Mouse (Mus musculus): ENCODE results near the gene Gtf2i. TPM values are rescaled to one million over a fixed set of nuclear protein-coding genes. Genes with fewer than 3 reads are reported as not detected.

The Gtf2i gene
- total RNA-seq, 2 experiments from 2014 or later, result 228 to 249 TPM

DNA sequence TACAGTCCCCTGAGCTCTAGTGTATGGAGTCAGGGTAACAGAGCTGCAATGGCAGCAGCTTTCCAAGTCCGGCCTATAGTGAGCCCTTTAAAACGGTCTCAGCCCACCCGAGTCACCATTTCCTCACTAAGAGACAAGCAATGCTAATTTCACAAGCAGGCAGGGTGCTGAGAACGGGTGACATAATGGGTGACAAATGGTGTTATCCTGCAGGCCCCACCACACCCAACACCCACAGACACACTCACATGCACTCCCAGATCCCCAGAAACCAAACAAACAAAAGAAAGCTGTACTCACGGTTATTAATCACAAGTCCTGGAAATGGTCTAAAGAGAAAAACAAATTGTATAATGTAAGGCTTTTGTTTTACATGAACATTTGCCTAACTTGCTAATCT, 72.7 kb downstream of the Gtf2i start:
- no peak for DNase-seq

DNA sequence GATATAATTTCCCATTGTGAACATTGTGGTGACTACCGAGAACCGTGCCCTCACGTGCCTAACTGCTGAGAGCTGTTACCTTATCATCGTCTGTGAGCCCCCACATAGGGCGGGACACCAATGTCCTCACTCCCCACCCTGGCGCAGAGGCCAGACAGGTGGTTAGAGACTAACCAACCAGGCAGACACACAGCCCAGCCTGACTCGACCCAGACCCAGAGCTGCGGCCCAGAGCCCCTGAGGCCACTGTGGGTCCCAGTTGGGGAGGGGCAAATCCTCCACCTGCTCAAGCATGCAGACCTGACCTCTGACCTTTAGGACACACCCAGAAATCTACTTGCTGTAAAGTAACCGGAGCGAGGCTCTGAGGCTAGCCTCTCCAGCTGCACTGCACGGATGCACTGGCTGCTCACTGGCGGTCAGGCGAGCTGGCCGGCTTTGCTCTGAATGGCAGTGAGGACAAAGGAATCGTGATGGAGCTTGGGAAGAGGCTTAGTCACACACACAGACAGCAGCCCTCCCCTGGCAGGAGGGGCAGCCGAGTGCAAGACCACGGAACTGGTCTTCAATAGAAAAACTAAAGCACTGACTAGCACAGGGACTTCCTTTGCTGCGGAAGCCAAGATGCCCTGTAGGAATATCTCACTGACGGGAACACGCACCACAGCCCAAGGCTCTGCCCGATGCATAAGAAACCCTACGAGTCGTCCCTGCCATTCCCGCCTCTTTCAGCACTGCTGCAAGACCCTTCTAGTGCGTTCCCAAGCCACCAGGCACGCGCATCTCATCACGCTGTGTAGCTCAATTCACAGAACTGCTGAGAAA, 76.4 kb downstream of the Gtf2i start:
- DNase-seq, result no peak

DNA sequence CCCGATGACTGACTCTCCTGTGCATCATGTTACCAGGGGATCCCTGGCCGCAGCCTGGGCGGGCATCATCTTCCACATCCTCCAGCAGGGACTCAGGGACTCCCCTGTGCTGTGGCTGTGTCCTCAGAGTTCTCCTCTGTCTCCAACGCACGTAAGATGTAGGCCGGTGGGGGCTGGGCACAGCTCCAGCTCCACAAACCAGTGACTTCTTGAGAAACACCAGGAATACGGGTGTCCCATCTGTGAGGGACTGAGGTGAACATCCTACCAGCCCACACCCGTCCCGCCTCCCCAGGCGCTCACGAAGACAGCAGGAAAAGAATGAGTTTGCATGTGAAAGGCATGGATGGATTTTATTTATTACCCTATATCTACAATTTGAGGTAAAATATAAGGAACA, 77.1 kb downstream of the Gtf2i start:
- no peak for DNase-seq

DNA sequence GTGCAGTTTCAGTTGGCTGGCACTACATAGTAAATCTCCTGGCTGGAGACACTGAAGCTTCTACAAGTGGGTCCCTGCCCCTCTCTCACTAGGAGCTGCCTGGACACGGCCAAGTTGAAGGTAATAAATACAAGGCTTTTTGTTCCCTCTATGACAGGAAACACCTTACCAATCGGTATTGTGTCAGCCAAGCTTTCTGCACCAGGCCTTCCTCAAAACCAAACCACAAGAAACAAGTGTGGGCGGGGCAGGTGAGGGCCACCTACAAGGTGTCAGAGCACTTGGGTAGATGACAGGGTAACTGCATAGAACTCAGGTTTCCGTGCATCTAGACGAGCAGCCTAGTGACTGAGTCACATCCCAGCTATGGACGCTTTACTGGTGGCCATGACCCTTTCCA, 77.8 kb downstream of the Gtf2i start:
- DNase-seq, result no peak

DNA sequence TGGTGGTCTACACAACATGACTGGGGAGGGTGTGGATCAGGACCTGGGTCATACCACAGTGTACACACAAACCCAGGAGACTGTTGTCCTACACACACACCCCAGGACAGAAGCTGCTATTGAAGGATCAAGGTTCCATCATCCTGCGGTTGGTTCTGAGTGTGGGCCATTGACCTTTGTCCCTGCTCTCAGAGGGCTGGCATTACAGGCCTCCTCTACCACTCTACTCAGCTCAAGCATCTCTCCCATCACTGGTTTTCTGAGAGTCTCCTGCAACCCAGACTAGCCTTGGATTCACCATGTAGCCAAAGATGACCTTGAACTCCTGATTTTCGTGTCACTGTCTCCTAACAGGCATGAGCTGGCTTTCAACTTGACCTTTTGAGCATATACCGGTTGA, 78.3 kb downstream of the Gtf2i start:
- no peak for DNase-seq

DNA sequence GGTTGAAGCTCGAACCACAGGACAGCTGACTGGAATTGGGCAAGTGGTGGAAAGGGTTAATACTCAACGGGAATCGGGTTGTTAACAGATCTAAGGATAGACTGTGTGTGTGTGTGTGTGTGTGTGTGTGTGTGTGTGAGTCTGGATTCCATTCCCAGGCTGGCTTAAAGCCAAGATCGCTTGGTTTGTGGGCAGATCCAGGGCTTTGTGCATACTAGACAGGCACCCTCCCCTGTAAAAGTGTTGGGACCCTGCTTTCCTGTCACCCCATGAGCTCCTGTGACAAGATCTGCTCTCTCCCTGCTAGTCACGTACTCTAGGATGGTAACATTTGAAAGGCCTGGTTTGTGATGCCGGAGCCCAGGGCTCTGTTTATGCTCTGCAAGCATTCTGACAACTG, 79.4 kb downstream of the Gtf2i start:
- DNase-seq, result peak; percentile 73

DNA sequence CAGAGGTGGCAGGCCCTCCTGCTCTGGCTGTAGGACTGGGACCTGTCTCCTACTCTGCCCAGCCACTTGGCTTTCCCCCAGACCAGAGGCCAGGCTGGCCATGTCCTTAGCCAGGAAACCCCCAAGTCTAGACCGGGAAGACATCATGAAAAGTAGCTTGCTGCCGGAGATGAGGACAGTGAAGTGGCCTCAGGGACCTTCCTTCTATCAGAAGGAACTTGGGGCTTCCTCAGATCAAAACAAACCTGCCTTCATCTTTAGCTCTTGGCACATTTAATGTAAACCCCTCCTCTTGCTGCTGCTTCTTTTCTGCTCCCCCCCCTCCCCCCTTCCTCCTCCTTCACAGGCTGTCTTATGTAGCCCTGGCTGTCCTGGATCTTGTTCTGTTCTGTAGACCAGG, 80.4 kb downstream of the Gtf2i start:
- DNase-seq, result no peak

DNA sequence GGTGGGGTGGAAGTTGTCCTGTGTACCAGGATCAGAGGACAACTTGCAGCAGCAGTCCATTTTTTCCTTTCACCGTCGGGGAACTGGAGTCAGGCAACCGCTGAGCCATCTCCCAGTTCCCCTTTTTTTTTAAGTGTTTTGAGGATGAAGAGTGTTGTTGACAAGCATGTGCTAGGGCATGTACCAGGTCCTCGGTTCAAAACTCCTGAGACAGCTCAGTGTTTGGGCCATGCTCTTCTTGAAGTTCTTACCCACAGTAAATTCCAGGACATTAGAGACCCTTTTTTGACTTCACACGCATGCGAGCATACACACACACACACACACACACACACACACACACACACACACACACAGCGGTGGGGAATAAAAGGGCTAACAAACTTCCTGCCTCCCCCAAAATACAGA, 81.3 kb downstream of the Gtf2i start:
- no peak for DNase-seq

DNA sequence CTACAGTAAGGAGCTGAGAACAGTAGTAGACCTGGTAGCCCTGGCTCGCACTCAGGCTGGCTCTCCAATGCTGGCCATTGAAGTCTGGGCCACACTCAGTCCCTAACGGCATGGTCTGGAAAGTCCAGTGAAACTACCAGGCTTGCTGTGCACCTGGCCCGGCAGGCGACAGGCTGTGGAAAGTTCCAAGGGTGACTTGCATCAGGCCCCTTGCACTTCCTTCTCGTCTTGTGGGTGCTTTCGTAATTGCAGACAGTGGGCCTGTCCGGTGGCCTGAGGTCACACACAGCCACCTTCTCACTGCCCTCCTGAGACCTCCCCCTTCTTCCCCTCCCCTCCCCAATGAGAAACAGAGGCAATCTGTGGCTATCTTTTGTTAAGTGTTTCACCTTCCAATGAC, 82.0 kb downstream of the Gtf2i start:
- DNase-seq, result peak; percentile 43

DNA sequence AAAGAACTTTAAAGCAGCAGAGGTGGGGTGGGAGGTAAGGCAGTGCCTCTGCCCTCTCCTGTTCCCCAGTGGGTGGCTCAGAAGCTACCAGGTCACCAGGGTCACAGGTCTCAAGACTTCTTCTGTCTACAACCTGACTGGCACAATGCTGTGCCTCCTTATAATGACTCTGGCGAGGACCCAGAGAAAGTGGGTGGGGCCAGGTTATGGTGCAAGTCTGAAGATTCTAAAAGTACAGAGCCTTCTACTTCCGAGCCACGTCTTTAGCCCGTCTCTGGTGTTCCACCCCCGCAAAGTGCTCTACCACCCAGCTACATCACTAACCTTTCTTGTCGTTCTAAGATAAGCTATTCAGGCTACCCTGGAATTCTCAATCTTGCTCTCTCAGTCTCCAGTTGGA, 82.4 kb downstream of the Gtf2i start:
- DNase-seq, result no peak

DNA sequence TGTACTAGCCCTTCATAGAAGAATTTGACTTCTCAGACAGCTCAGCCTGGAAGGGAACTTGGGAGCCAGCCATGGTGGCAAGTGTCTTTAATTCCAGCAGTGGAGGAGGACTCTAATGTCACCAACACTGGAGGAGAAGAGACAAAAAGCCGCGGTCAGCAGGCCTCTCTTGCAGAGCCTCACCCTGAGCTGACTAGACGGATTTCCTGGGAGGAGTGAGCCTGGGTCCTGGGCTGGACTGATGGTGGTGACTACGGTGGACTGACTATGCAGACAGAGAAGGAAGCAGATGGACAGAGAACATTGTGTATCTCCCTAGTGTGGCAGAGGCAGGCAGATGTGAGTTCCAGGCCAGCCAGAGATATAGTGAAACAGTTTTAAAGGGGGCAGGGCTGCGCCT, 83.2 kb downstream of the Gtf2i start:
- DNase-seq, result no peak

DNA sequence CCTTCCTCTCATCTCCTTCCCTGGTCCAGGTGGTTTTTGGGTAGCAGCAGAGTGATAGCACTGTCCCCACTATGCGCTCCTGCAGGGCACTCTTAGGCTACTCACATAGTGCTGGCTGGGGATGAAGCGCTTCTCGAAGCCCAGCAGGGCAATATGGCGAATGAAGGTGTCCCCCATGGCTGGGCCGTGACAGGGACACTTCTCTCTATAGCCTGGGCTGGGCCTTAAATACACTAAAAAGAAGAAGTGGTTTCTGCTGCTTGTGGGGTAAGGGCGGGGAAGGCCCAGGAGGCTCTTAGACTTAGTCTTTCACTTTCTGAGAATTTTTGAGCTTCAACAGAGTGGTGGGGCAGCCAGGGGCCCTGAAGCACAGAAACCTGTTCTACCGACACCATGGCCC, 85.2 kb downstream of the Gtf2i start, which contains the start of gene Ncf1:
Gene Ncf1 (minus strand): TSS at position 235 of the 400 bp plus-strand sequence.
- no peak for DNase-seq

DNA sequence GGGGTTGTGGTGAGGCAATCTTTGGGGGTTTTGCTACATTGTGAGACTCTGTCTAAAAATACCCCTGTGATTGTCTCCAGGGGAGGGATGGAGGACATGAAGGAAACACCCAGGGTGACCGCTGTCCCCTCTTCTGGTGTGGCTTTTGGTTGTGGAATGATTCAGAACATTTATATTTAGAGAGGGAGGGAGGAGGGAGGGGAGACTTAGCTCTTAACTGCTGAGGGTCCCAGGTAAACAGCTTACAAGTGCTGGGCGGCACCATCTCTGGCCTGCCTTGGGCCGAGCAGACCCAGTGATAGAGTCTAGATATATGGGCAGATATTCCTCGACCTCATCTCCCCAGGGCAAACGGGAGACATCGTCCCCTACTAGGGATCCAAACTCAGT, 86.3 kb downstream of the Gtf2i start:
- DNase-seq, result no peak

DNA sequence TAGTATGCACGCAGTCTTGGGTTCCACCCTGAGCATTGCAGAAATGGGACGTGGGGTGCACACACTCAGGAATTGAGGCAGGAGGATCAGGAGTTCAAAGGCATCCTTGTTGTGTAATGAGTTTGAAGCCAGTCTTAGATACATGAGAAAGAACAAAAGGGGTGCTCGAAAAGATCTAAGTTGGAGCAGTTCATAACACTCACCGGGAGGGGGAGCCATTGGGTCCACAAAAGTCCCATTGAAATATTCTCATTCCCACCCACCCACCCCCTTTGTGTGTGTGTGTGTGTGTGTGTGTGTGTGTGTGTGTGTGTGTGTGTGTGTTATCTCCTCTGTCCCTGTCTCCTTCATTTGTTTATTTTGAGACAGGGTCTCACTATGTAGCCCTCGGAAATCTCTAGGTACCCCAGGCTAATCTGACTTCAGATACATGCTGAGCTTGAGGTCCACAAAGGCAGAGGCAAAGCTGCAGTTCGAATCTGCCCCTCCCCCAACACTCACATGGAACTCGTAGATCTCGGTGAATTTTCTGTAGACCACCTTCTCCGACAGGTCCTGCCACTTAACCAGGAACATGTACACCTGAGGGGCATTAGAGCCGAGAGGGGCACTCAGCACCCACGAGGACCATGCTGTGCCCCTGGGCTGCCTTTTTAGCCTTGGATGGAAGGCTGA, 86.8 kb downstream of the Gtf2i start:
- peak; percentile 27 for DNase-seq

DNA sequence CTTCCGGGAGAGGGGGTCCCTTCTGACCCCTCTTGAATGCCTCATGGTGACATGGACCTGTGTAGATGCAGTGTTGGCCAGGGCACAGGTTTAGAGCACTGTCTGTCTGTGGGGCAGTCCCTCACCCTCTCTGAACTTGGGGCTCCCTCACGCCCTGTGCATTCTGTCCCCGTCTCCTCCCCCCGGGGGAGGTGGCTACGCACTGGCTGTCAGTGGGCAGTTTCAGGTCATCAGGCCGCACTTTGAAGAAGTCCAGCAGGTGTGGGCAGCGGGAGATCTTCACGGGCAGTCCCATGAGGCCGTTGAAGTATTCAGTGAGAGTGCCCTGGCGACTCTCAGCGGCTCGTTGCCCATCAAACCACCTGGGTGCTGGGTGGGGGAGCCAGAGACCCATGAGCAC, 87.6 kb downstream of the Gtf2i start:
- no peak for DNase-seq

DNA sequence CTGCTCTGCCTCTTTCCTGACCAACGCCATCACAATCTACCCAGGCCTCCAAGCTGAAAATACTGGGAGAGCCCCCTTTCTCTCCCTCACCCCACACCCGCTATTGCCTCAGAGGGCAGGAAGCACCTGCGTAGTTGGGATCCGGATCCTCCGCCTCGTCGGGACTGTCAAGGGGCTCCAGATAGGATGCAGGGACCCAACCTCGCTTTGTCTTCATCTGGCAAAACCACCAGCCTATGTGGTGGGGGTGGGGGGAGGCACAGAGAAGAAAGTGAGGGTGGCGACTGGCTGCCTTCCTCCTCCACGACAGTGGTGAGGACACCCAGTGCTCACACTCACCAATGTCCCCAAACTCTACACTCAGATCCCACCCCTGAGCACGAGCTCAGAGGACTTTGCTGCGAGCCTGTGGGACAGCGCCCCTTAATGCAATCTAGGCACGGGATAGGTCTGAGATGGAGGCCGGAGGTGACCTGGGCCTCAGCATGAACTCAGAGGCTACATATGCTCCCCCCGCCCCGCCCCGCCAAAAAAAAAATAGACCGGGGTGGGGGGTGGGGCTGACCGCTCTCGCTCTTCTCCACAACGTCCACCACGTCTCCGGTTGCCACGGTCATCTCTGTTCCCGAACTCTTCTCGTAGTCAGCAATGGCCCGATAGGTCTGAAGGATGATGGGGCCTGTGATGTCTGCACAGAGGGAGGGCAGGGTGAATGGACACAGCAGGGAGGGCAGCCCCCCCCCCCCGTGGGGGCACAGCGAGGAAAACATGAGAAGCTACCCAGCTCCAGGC, 89.3 kb downstream of the Gtf2i start:
- no peak for DNase-seq

DNA sequence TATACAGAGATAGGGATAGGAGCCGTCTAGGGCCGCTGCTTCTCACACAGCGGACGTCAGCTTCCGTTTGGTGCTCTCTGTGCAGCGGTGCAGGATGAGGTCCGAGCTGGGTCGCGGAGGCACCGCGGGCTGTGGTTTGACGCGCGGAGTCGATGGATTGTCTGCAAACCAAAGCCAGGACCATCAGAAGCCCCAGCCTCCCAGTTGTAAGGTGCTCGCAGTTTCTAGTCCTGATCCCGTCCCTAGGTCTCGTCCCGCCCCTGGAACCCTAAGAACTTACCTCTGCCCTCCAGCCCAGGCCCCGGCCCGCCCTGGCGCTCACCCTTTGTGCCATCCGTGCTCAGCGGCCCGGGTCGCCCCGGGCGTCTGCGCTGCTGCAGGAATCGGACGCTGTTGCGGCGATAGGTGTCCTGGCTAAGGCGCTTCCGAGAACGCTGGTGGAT, 92.8 kb downstream of the Gtf2i start:
- DNase-seq, result peak; percentile 22

DNA sequence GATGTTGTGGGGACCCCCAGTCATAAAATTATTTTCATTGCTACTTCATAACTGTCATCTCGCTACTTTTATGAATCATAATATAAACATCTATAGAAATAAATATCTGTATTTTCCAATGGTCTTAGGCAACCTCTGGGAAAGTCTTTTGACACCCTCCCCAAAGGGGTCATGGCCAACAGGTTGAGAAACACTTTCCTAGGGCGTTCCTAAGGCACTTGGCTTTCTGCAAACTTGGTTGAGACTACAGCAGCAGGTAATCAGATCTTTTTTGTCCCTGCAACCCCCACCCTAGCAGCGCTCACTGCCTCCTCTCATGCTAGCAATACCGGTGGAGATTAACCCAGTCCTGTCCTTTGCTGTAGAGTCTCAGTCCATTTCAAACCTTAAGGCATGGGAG, 93.3 kb downstream of the Gtf2i start:
- peak; percentile 31 for DNase-seq

DNA sequence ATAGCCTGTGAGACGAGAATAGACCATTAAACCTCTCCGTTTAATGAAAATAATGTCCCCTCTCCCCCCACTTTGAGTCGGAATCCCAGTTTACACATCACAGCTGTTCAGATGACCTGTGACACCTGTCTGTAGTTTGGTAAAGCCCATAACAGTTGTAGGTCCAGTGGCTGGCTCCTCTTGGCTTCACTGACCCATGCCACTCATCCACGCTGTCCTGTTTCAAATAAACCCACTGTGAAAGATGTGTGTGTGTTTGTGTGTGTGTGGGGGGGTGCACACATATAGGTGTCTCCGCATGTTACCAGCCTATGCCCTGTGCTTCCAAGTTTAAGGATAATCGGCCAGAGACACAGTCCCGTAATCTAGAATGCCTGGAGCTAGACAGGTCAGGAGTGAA, 96.7 kb downstream of the Gtf2i start:
- DNase-seq, result no peak

DNA sequence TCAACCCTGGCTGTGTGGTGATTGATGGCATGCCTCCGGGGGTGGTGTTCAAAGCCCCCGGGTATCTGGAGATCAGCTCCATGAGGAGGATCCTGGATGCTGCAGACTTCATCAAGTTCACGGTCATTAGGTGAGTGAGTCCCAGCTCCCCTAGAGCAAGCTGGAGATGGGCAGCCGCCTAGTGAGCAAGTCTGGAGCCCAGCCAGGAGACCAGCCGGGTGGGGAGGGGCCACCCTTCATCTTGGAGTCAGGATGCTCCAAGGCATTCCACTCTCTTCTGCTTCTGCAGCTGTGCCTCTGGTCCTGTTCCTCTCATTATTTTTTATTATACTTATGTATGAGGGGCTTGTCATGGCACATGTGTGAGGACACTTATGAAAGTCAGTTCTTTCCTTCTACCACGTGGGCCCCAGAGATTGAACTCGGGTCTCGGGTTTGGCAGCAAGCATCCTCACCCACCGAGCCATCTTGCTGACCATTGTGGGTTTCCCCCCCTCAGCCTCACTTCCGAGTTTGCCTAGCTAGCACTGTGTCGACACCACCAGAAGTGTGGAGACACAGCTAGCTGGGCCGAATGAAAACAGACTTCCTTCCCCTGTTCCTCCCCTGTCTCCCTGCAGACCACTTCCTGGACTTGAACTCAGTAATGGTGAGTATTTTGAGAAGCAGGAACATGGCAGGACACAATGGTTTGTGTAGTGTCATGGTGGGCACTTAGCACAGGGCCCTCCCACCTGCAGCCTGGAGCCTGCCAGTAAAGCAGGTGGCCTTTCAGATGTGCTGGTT, 100.3 kb downstream of the Gtf2i start:
- no peak for DNase-seq

DNA sequence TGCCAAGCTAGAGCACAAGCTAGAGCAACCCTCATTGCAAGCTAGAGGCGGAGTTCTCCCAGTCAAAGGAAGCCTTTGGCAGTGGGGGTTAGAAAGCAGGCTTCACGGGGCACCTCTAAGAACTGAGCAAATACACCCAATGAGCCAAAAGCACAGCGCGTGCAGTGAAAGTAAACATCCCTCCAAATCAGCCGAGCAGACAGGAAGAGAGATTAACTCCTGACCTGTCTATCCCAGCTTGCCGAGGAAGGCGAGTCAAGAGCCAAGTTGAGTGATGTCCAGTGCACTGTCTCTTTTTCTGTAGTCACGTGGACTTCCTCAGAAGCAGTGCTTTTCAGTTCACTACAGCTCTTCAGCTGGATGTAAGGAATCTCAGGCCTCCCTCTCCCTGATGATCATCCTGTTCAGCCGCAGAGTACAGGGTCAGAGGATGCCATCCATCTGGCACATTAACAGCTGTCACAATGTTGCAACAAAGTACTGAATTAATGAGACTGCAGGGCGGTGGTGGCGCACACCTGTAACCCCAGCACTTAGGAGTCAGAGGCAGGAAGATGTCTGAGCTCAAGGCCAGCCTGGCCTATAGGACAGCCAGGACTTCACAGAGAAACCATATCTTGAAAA, 104.5 kb downstream of the Gtf2i start:
- no peak for DNase-seq

DNA sequence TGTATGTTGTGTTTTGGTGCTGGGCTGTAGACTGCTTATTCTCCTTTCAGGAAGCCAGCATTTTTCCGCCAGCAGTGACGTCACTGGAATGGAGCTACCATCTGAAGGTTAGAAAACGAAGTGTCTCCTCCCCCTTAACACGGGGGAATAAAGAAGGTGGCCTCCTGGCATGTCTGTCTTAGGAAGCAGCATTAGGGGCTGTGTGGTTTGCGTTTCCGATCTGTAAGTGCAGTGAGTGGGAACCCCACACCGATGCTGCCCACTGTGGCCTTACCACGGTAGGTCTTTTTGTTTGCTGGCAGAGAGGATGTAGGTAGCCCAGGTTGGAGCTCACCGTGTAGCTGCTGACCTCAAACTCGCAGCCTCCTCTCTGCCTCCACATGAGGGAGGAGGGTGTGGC, 107.8 kb downstream of the Gtf2i start:
- no peak for DNase-seq
